Mouse (Mus musculus): Measurements from ENCODE around the gene Ccn6.

GRCm38 (mm10) chr10:39170181-39170580, 6.6 kb upstream of the Ccn6 start:
- no peak for TF ChIP-seq POLR2A (IDR thresholded peaks at IDR 0.05; ENCODE audit: low read depth, low read length)
- TF ChIP-seq CTCF (conservative IDR thresholded peaks at IDR 0.05; ENCODE audit: insufficient read depth, insufficient read length, low read depth, low read length) = peak; percentile 85
